Mouse (Mus musculus): Measurements from ENCODE around the gene Mcat. TPM values are rescaled to one million over a fixed set of nuclear protein-coding genes. Genes with fewer than 3 reads are reported as not detected.
"Not testable (repeated sequence)": the region's sequence is repeated elsewhere in the genome, so short reads cannot be mapped to it uniquely, and the experiment has no call there.

The Mcat gene
- polyA plus RNA-seq, 1 experiment from 2014 or later = 26.4 TPM

GRCm38 (mm10) chr15:83510805-83511405 lies 52.7 kb downstream of the Mcat start, which contains the start of gene Ttll1:
Gene Ttll1 (minus strand): TSS chr15:83510893.
- Histone ChIP-seq H3K27me3 (replicated peaks; ENCODE audit: control insufficient read depth, insufficient read depth, low read length) (no peaks in the 10 kb centered on the region), H3K36me3 (ENCODE audit: control insufficient read depth, insufficient read depth, low read length) (no peaks in the 10 kb centered on the region), H3K4me1 (ENCODE audit: control insufficient read depth, insufficient read depth, low read length) (peaks cover 5% of the 10 kb centered on the region), H3K9ac (ENCODE audit: low read depth, low read length) (peak within 1 kb of the TSS; percentile 68), H3K4me3 (ENCODE audit: low read length) (peak within 1 kb of the TSS; percentile 69), H3K4me2 (ENCODE audit: low read depth, low read length) (peak within 1 kb of the TSS; percentile 97), H3K9me3 (ENCODE audit: control insufficient read depth, low read length) (no peaks in the 10 kb centered on the region), H3K27ac (ENCODE audit: low read length) (peak within 1 kb of the TSS; percentile 48)
- WGBS = 11% methylated on average over 41 of the region's 41 CpGs
- ATAC-seq = peak; percentile 98

DNA sequence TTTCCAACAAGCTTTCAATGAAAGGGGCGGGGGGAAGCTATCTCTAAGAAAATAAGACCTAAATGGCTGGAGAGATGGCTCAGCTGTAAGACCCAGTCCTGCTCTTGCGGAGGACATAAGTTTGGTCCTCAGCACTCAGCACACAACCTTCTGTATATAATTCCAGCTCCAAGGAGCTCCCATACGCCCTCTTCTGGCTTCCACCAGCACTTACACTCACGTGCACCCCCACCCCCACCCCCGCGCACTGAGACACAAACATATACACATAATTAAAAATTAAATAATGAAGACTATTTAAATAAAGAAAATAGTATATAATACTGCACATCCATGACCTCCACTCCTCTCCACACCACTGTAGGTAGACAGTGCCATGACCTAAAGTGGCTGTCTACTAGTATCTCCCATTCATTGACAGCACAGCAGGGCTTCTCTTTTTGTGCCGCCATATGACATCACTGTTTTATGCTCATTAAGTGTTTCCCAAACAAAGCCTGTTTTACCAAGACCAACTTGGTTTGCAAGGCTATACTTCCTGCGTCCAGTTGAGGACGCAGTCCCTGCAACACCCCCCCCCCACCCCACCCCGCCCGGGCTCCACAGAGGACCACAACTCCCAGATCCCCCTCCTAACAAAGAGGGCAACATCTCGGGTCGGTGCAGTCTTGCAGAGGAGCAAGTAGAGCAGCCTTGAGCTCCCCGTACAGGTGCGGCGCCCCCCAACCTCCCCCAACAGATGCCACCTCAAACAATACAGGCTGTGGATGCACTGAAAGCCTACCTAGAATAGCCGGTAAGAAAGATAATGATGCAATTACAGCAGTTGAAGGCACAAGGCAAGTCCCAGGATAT lies 53.4 kb downstream of the Mcat start:
- Histone ChIP-seq H3K9ac (ENCODE audit: low read depth, low read length) (peak overlapping the region; percentile 68), H3K27ac (ENCODE audit: low read length) (peak overlapping the region; percentile 48), H3K4me1 (ENCODE audit: control insufficient read depth, insufficient read depth, low read length) (peaks cover 5% of the 10 kb centered on the region), H3K4me2 (ENCODE audit: low read depth, low read length) (peak overlapping the region; percentile 97), H3K4me3 (ENCODE audit: low read length) (peak overlapping the region; percentile 69), H3K36me3 (ENCODE audit: control insufficient read depth, insufficient read depth, low read length) (no peaks in the 10 kb centered on the region), H3K27me3 (replicated peaks; ENCODE audit: control insufficient read depth, insufficient read depth, low read length) (no peaks in the 10 kb centered on the region), H3K9me3 (ENCODE audit: control insufficient read depth, low read length) (no peaks in the 10 kb centered on the region)
- WGBS = 26% methylated on average over 17 of the region's 17 CpGs
- peak; percentile 76 for ATAC-seq

DNA sequence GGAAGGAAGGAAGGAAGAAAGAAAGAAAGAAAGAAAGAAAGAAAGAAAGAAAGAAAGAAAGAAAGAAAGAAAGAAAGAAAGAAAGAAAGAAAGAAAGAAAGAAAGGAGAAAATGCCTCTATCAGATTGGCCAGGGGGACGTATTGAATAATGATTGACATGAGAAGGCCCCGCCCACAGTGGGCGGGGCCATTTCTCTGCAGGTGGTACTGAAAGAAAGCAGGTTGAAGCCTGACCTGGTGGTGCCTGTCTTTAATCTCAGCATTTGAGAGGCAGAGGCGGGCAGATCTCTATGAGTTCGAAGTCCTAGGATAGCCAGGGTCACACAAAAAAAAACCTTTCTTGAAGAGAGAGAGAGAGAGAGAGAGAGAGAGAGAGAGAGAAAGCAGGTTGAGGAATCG lies 62.1 kb downstream of the Mcat start:
- H3K27ac ChIP-seq (ENCODE audit: low read length); H3K4me3 ChIP-seq (ENCODE audit: low read length); H3K9ac ChIP-seq (ENCODE audit: low read depth, low read length); H3K27me3 ChIP-seq (replicated peaks; ENCODE audit: control insufficient read depth, insufficient read depth, low read length); H3K4me2 ChIP-seq (ENCODE audit: low read depth, low read length); ATAC-seq; H3K36me3 ChIP-seq (ENCODE audit: control insufficient read depth, insufficient read depth, low read length); H3K9me3 ChIP-seq (ENCODE audit: control insufficient read depth, low read length); H3K4me1 ChIP-seq (ENCODE audit: control insufficient read depth, insufficient read depth, low read length): not testable (repeated sequence)
- WGBS = 73% methylated on average over 6 of the region's 6 CpGs

GRCm38 (mm10) chr15:83500352-83500751 lies 63.2 kb downstream of the Mcat start:
- no peak overlapping the region for H3K9ac ChIP-seq (ENCODE audit: low read depth, low read length)
- no peak overlapping the region for H3K27ac ChIP-seq (ENCODE audit: low read length)
- no peaks in the 10 kb centered on the region for H3K9me3 ChIP-seq (ENCODE audit: control insufficient read depth, low read length)
- ATAC-seq = no peak
- no peaks in the 10 kb centered on the region for H3K27me3 ChIP-seq (replicated peaks; ENCODE audit: control insufficient read depth, insufficient read depth, low read length)
- H3K4me1 ChIP-seq (ENCODE audit: control insufficient read depth, insufficient read depth, low read length) = no peaks in the 10 kb centered on the region
- H3K4me3 ChIP-seq (ENCODE audit: low read length) = no peak overlapping the region
- 60% methylated on average over 3 of the region's 3 CpGs for WGBS
- no peaks in the 10 kb centered on the region for H3K36me3 ChIP-seq (ENCODE audit: control insufficient read depth, insufficient read depth, low read length)
- no peak overlapping the region for H3K4me2 ChIP-seq (ENCODE audit: low read depth, low read length)

GRCm38 (mm10) chr15:83499211-83499755 lies 64.3 kb downstream of the Mcat start:
- H3K4me3 ChIP-seq (ENCODE audit: low read length) = no peak overlapping the region
- WGBS = 89% methylated on average over 10 of the region's 10 CpGs
- no peaks in the 10 kb centered on the region for H3K4me1 ChIP-seq (ENCODE audit: control insufficient read depth, insufficient read depth, low read length)
- H3K9ac ChIP-seq (ENCODE audit: low read depth, low read length) = no peak overlapping the region
- no peak overlapping the region for H3K4me2 ChIP-seq (ENCODE audit: low read depth, low read length)
- no peaks in the 10 kb centered on the region for H3K9me3 ChIP-seq (ENCODE audit: control insufficient read depth, low read length)
- no peaks in the 10 kb centered on the region for H3K27me3 ChIP-seq (replicated peaks; ENCODE audit: control insufficient read depth, insufficient read depth, low read length)
- H3K36me3 ChIP-seq (ENCODE audit: control insufficient read depth, insufficient read depth, low read length) = no peaks in the 10 kb centered on the region
- ATAC-seq = no peak
- no peak overlapping the region for H3K27ac ChIP-seq (ENCODE audit: low read length)

DNA sequence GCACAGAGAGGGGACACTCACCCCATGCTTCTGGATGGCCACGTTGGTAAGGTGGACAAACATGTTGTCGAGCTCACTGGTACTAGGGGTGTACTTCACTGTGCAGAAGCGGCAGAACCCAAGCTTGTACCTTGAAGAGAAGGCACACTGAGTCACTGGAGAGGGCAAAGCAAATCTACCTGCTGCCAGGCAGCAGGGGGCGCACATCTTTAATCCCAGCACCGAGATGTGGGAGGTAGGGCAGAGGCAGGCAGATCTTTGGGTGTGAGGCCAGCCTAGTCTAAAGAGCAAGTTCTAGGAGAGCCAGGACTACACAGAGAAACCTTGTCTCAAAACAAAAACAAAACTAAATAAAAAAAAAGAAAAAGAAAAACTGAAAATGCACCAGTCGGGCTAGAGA lies 66.3 kb downstream of the Mcat start:
- H3K36me3 ChIP-seq (ENCODE audit: control insufficient read depth, insufficient read depth, low read length) = 0 out of 2 replicates have a peak, but pooled peaks cover 3% of the 10 kb centered on the region
- no peaks in the 10 kb centered on the region for H3K4me1 ChIP-seq (ENCODE audit: control insufficient read depth, insufficient read depth, low read length)
- no peak overlapping the region for H3K9ac ChIP-seq (ENCODE audit: low read depth, low read length)
- H3K9me3 ChIP-seq (ENCODE audit: control insufficient read depth, low read length) = no peaks in the 10 kb centered on the region
- no peak overlapping the region for H3K27ac ChIP-seq (ENCODE audit: low read length)
- no peaks in the 10 kb centered on the region for H3K27me3 ChIP-seq (replicated peaks; ENCODE audit: control insufficient read depth, insufficient read depth, low read length)
- H3K4me2 ChIP-seq (ENCODE audit: low read depth, low read length) = no peak overlapping the region
- no peak overlapping the region for H3K4me3 ChIP-seq (ENCODE audit: low read length)
- no peak for ATAC-seq
- WGBS = 91% methylated on average over 6 of the region's 6 CpGs

Small RNAs within 50 kb of the gene (microRNA-seq; reads per million reads assigned to microRNA genes)
- gene Gm24575 = not detected

Other genes starting within 250 kb of the Mcat start
- gene Arfgap3, start 213.5 kb downstream of the Mcat start, polyA plus RNA-seq (2015; fragmentation: Nextera tagmentation; extraction: Ambion mirVana) = 77.9 and 86.6 TPM in 2 replicates
- gene Pacsin2, start 99.2 kb downstream of the Mcat start, polyA plus RNA-seq (2015; fragmentation: Nextera tagmentation; extraction: Ambion mirVana) = 76.4 and 81.6 TPM in 2 replicates
- 14.1 and 17.1 TPM in 2 replicates for gene Ttll1, start 52.9 kb downstream of the Mcat start, polyA plus RNA-seq (2015; fragmentation: Nextera tagmentation; extraction: Ambion mirVana)
- 3.1 and 4.3 TPM in 2 replicates for gene Bik, start 36.9 kb downstream of the Mcat start, polyA plus RNA-seq (2015; fragmentation: Nextera tagmentation; extraction: Ambion mirVana)
- gene Tspo, start 195 bp downstream of the Mcat start, polyA plus RNA-seq (2015; fragmentation: Nextera tagmentation; extraction: Ambion mirVana) = 128 and 133 TPM in 2 replicates
- gene Ttll12, start 31.4 kb upstream of the Mcat start, polyA plus RNA-seq (2015; fragmentation: Nextera tagmentation; extraction: Ambion mirVana) = 29.3 and 30.2 TPM in 2 replicates
- 3.6 and 4.1 TPM in 2 replicates for gene Scube1, start 161.2 kb upstream of the Mcat start, polyA plus RNA-seq (2015; fragmentation: Nextera tagmentation; extraction: Ambion mirVana)
- gene Mpped1, start 215.7 kb upstream of the Mcat start, polyA plus RNA-seq (2015; fragmentation: Nextera tagmentation; extraction: Ambion mirVana) = 0.21 and 0.22 TPM in 2 replicates